In genomic region chr8:121562941-121563351, GRCm38 (mm10) we compare ENCODE assay signal across 10 mouse cellular contexts. TPM values are rescaled to one million over a fixed set of nuclear protein-coding genes. Genes with fewer than 3 reads are reported as not detected.
DNase-seq lines count a peak whose midpoint lies in the region; ATAC-seq lines count a peak whose summit lies in the region.
"Had no signal": no experiment of that assay in that cellular context is flagged by ENCODE, and none has a peak within 500 bp of the region (broad histone marks: within the 10 kb centered on the region; RNA-seq: fewer than 3 reads in every experiment).

No protein-coding gene starts in this region.

- H3K4me2 ChIP-seq in midbrain, embryonic 16.5 days (ENCODE audit: low read length), result no peak overlapping the region
- H3K4me2 ChIP-seq: neural tube, embryonic 15.5 days had no signal

- no peak for DNase-seq in frontal cortex, postnatal 36 days (ENCODE audit: low spot score in 2 of 2)
- peak; percentile 61 for DNase-seq in adrenal gland, postnatal 10 days
- DNase-seq in gastrocnemius, postnatal 25 days, result peak; percentile 95
- DNase-seq in kidney, postnatal 36 days, result peak; percentile 27 to 48
- DNase-seq in adipocyte (ENCODE audit: low spot score), result no peak
- no peak for DNase-seq in layer of hippocampus, postnatal 25 days (ENCODE audit: extremely low spot score in 1 of 2, low spot score in 1 of 2)

- 81% methylated on average over 9 of the region's 9 CpGs for WGBS in midbrain, embryonic 16.5 days

- H3K4me1 ChIP-seq in midbrain, embryonic 16.5 days (ENCODE audit: control insufficient read depth, insufficient read depth, low read length), result no peaks in the 10 kb centered on the region
- H3K4me1 ChIP-seq: neural tube, embryonic 15.5 days had no signal

- H3K27me3 ChIP-seq in midbrain, embryonic 16.5 days (ENCODE audit: control insufficient read depth, insufficient read depth, low read depth, low read length), result no peaks in the 10 kb centered on the region
- H3K27me3 ChIP-seq: neural tube, embryonic 15.5 days had no signal

- H3K36me3 ChIP-seq in midbrain, embryonic 16.5 days (ENCODE audit: control insufficient read depth, insufficient read depth, low read length), result peaks cover 8% of the 10 kb centered on the region; the same call in 1 of the 2 replicates

- no peak overlapping the region for H3K4me3 ChIP-seq in midbrain, embryonic 16.5 days (ENCODE audit: low read depth, low read length)
- H3K4me3 ChIP-seq: neural tube, embryonic 15.5 days had no signal

- no peaks in the 10 kb centered on the region for H3K9me3 ChIP-seq in midbrain, embryonic 16.5 days (replicated peaks; ENCODE audit: control insufficient read depth, low read length, poor library complexity, severe bottlenecking)
- H3K9me3 ChIP-seq: neural tube, embryonic 15.5 days had no signal

- peak; percentile 26; the same call in 1 of the 2 replicates for ATAC-seq in frontal cortex, adult (ENCODE audit: low TSS enrichment)
- no peak for ATAC-seq in midbrain, embryonic 16.5 days

- H3K27ac ChIP-seq in midbrain, embryonic 16.5 days (ENCODE audit: low read length), result no peak overlapping the region
- H3K27ac ChIP-seq: liver, embryonic 14.5 days; neural tube, embryonic 15.5 days had no signal

- H3K9ac ChIP-seq in midbrain, embryonic 16.5 days (ENCODE audit: low read depth, low read length), result no peak overlapping the region
- H3K9ac ChIP-seq: liver, embryonic 14.5 days; neural tube, embryonic 15.5 days had no signal

RNA-seq across cellular contexts. Expression of gene Fbxo31, which starts 15.7 kb away (rescaled TPM):
- total RNA-seq in adrenal gland, postnatal 10 days (2021), result 10 to 100 TPM; 33.6 to 43.8 TPM
- total RNA-seq in gastrocnemius, postnatal 25 days (2021), result 100 to 1,000 TPM in 1 of 2 experiments, 10 to 100 TPM in 1; 89.8 to 109 TPM
- 100 to 1,000 TPM; 107 to 113 TPM for total RNA-seq in layer of hippocampus, postnatal 25 days (2021)
- polyA plus RNA-seq in midbrain, embryonic 16.5 days (2015; fragmentation: Nextera tagmentation; extraction: Ambion mirVana), result 32.0 and 37.6 TPM in 2 replicates

RNA-seq across cellular contexts. Expression of gene 1700018B08Rik, which starts 18.8 kb away (rescaled TPM):
- total RNA-seq in adrenal gland, postnatal 10 days (2021), result not detected
- not detected for total RNA-seq in gastrocnemius, postnatal 25 days (2021)
- not detected for total RNA-seq in layer of hippocampus, postnatal 25 days (2021)
- not detected in 2 replicates for polyA plus RNA-seq in midbrain, embryonic 16.5 days (2015; fragmentation: Nextera tagmentation; extraction: Ambion mirVana)
- polyA plus RNA-seq: liver, embryonic 14.5 days; neural tube, embryonic 15.5 days had no signal

RNA-seq across cellular contexts. Expression of gene Map1lc3b, which starts 27.2 kb away (rescaled TPM):
- 100 to 1,000 TPM; 132 to 152 TPM for total RNA-seq in adrenal gland, postnatal 10 days (2021)
- total RNA-seq in gastrocnemius, postnatal 25 days (2021), result 100 to 1,000 TPM; 124 to 134 TPM
- total RNA-seq in layer of hippocampus, postnatal 25 days (2021), result 100 to 1,000 TPM; 160 to 197 TPM
- 362 and 370 TPM in 2 replicates for polyA plus RNA-seq in midbrain, embryonic 16.5 days (2015; fragmentation: Nextera tagmentation; extraction: Ambion mirVana)

Comparison
In these comparisons a context has a peak if more than half of its experiments do, and no peak if none do; other contexts are left out.
1. DNase-seq: peak in adrenal gland, postnatal 10 days (single experiment), gastrocnemius, postnatal 25 days (single experiment) and kidney, postnatal 36 days (2 of 2); none in frontal cortex, postnatal 36 days (0 of 2), adipocyte (single experiment) and layer of hippocampus, postnatal 25 days (0 of 2).